Mouse (Mus musculus): ENCODE measurements at regions not wholly inside any gene's neighbourhood (a gene's known extent, or its start where the extent isn't known, plus 50 kb on each side); places are given as distances from the start of the nearest gene placed in this dataset.

- DNase-seq (ENCODE audit: low read depth in 2 of 2, low spot score in 2 of 2): no peak
Observed at GRCm38 (mm10) chr14:76721751-76722150, 165.1 kb upstream of the Serp2 start.

- DNase-seq (ENCODE audit: low read depth in 2 of 2, low spot score in 2 of 2): no peak
Observed at GRCm38 (mm10) chr14:76717081-76717480, 160.4 kb upstream of the Serp2 start.

GRCm38 (mm10) chr14:76714727-76715126 is 158.0 kb upstream of the Serp2 start:
- DNase-seq (ENCODE audit: low read depth in 2 of 2, low spot score in 2 of 2): no peak

GRCm38 (mm10) chr14:76713946-76714345 is 157.3 kb upstream of the Serp2 start:
- no peak for DNase-seq (ENCODE audit: low read depth in 2 of 2, low spot score in 2 of 2)

- DNase-seq (ENCODE audit: low read depth in 2 of 2, low spot score in 2 of 2): no peak
Observed at GRCm38 (mm10) chr14:76708728-76709127, 152.0 kb upstream of the Serp2 start.

GRCm38 (mm10) chr14:76703373-76703764 is 146.7 kb upstream of the Serp2 start:
- no peak for DNase-seq (ENCODE audit: low read depth in 2 of 2, low spot score in 2 of 2)

GRCm38 (mm10) chr14:76702709-76703372 is 146.2 kb upstream of the Serp2 start:
- no peak for DNase-seq (ENCODE audit: low read depth in 2 of 2, low spot score in 2 of 2)

- no peak for DNase-seq (ENCODE audit: low read depth in 2 of 2, low spot score in 2 of 2)
Observed at GRCm38 (mm10) chr14:76701911-76702708, 145.4 kb upstream of the Serp2 start.

GRCm38 (mm10) chr14:76701304-76701703 is 144.6 kb upstream of the Serp2 start:
- no peak for DNase-seq (ENCODE audit: low read depth in 2 of 2, low spot score in 2 of 2)

GRCm38 (mm10) chr14:76700796-76701195 is 144.1 kb upstream of the Serp2 start:
- peak; percentile 3 to 23 for DNase-seq (ENCODE audit: low read depth in 2 of 2, low spot score in 2 of 2)

GRCm38 (mm10) chr14:76700190-76700589 is 143.5 kb upstream of the Serp2 start:
- no peak for DNase-seq (ENCODE audit: low read depth in 2 of 2, low spot score in 2 of 2)

GRCm38 (mm10) chr14:76698718-76699402 is 142.2 kb upstream of the Serp2 start:
- DNase-seq (ENCODE audit: low read depth in 2 of 2, low spot score in 2 of 2): no peak

GRCm38 (mm10) chr14:76696729-76697128 is 140.0 kb upstream of the Serp2 start:
- no peak for DNase-seq (ENCODE audit: low read depth in 2 of 2, low spot score in 2 of 2)

- no peak for DNase-seq (ENCODE audit: low read depth in 2 of 2, low spot score in 2 of 2)
Observed at GRCm38 (mm10) chr14:76695691-76696355, 139.1 kb upstream of the Serp2 start.

- no peak for DNase-seq (ENCODE audit: low read depth in 2 of 2, low spot score in 2 of 2)
Observed at GRCm38 (mm10) chr14:76694894-76695293, 138.2 kb upstream of the Serp2 start.

- no peak for DNase-seq (ENCODE audit: low read depth in 2 of 2, low spot score in 2 of 2)
Observed at GRCm38 (mm10) chr14:76693351-76694317, 136.9 kb upstream of the Serp2 start.

GRCm38 (mm10) chr14:76687971-76688407 is 131.3 kb upstream of the Serp2 start:
- DNase-seq (ENCODE audit: low read depth in 2 of 2, low spot score in 2 of 2): no peak

GRCm38 (mm10) chr14:76686762-76687453 is 130.2 kb upstream of the Serp2 start:
- DNase-seq (ENCODE audit: low read depth in 2 of 2, low spot score in 2 of 2): no peak

Measured in CD8-positive naive resting alpha-beta T cell, adult 2 months (primary cell).